Mouse (Mus musculus): ENCODE measurements around the gene Slc9a5.

The Slc9a5 gene

GRCm38 (mm10) chr8:105408331-105408730, 59.7 kb downstream of the Slc9a5 start:
- DNase-seq (ENCODE audit: low read depth, low spot score), result no peak

- DNase-seq (ENCODE audit: low read depth, low spot score), result no peak
These were observed 61.3 kb downstream of the Slc9a5 start for GRCm38 (mm10) chr8:105409947-105410346.

GRCm38 (mm10) chr8:105413391-105413790, 64.7 kb downstream of the Slc9a5 start, which contains the start of the genes Kctd19 and Lrrc36:
TSS of gene Kctd19 (minus strand) at chr8:105413502.
TSS of gene Lrrc36 (plus strand) at chr8:105413571.
- no peak for DNase-seq (ENCODE audit: low read depth, low spot score)

- DNase-seq (ENCODE audit: low read depth, low spot score), result no peak
These were observed 70.3 kb downstream of the Slc9a5 start for GRCm38 (mm10) chr8:105418992-105419391.

All from brain, embryonic 18.5 days (tissue).